Mouse (Mus musculus) erythroblast, adult 5-6 weeks (primary cell): ENCODE measurements at regions not wholly inside any gene's neighbourhood (a gene's known extent, or its start where the extent isn't known, plus 50 kb on each side); places are given as distances from the start of the nearest gene placed in this dataset.

Experiments
- ATAC-seq: replicated peaks from 2 replicates; pipeline ENCODE4 v1.8.0; 2016; ENCODE audit warnings: moderate number of reproducible peaks, mild to moderate bottlenecking, moderate TSS enrichment, inconsistent platforms; ENCODE audit not compliant: poor library complexity, low FRiP score, severe bottlenecking

GRCm38 (mm10) chr12:7382455-7382854 is 595.0 kb upstream of the Apob start:
- no peak for ATAC-seq

- no peak for ATAC-seq
Measured at GRCm38 (mm10) chr12:7403800-7404199, 573.6 kb upstream of the Apob start.

- ATAC-seq = no peak
Measured at GRCm38 (mm10) chr12:7411810-7412209, 565.6 kb upstream of the Apob start.

- no peak for ATAC-seq
Measured at GRCm38 (mm10) chr12:7420276-7420675, 557.2 kb upstream of the Apob start.

GRCm38 (mm10) chr12:7421826-7422540 is 555.5 kb upstream of the Apob start:
- no peak for ATAC-seq

GRCm38 (mm10) chr12:7430981-7431380 is 546.5 kb upstream of the Apob start:
- ATAC-seq = no peak

GRCm38 (mm10) chr12:7445238-7445637 is 532.2 kb upstream of the Apob start:
- no peak for ATAC-seq

- ATAC-seq = no peak
Measured at GRCm38 (mm10) chr12:7450506-7450905, 526.9 kb upstream of the Apob start.

GRCm38 (mm10) chr12:7457036-7457435 is 520.4 kb upstream of the Apob start:
- no peak for ATAC-seq

- no peak for ATAC-seq
Measured at GRCm38 (mm10) chr12:7457544-7457943, 519.9 kb upstream of the Apob start.

GRCm38 (mm10) chr12:7464947-7465346 is 512.5 kb upstream of the Apob start:
- ATAC-seq = no peak

- ATAC-seq = no peak
Measured at GRCm38 (mm10) chr12:7512579-7513248, 464.7 kb upstream of the Apob start.

- ATAC-seq = no peak
Measured at GRCm38 (mm10) chr12:7537389-7537788, 440.1 kb upstream of the Apob start.

- no peak for ATAC-seq
Measured at GRCm38 (mm10) chr12:7543281-7543981, 434.0 kb upstream of the Apob start.

GRCm38 (mm10) chr12:7548759-7549158 is 428.7 kb upstream of the Apob start:
- ATAC-seq = no peak

GRCm38 (mm10) chr12:7560245-7560644 is 417.2 kb upstream of the Apob start:
- no peak for ATAC-seq

GRCm38 (mm10) chr12:7576081-7576480 is 401.4 kb upstream of the Apob start:
- ATAC-seq = no peak

- ATAC-seq = no peak
Measured at GRCm38 (mm10) chr12:7587501-7587900, 389.9 kb upstream of the Apob start.

GRCm38 (mm10) chr12:7611272-7612092 is 366.0 kb upstream of the Apob start:
- ATAC-seq = no peak
